15 mouse cellular contexts compared by ENCODE assay signal in the genomic region with DNA sequence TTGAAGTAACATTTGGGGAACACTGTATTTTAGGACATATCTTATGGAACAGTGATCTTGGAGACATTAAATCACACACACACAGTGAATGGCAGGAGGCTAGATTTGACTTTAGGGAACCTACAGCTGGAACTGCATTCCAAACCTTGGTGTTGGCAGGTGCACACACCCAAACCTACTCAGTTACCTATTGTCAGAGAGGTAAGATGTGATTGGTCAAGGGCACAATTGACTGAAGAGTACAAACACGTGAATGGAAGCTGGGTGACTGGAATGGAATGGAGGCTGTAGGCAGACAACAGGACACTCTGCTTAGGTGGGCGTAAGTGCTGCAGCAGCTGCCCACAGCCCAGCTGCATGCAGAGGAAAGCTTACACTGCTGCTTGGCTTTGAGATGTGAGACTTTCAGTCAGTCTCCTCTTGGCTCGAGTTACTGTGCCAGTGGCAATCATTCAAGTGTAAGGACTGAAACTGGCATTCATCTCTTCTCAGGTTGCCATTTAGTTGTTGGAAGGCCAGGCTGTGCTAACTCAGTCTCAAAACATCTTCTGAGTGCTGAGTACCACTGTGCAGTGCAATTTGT.
DNase-seq lines count a peak whose midpoint lies in the region; ATAC-seq lines count a peak whose summit lies in the region.
"Had no signal": no experiment of that assay in that cellular context is flagged by ENCODE, and none has a peak within 500 bp of the region (broad histone marks: within the 10 kb centered on the region; RNA-seq: fewer than 3 reads in every experiment).

No protein-coding gene starts in this region.

- no peaks in the 10 kb centered on the region for H3K27me3 ChIP-seq in midbrain, embryonic 11.5 days (ENCODE audit: control insufficient read depth, insufficient read depth, low read length)
- H3K27me3 ChIP-seq: limb, embryonic 12.5 days; lung, embryonic 15.5 days; neural tube, embryonic 12.5 days had no signal

- H3K4me3 ChIP-seq in midbrain, embryonic 11.5 days (ENCODE audit: low read depth, low read length): no peak overlapping the region
- H3K4me3 ChIP-seq: limb, embryonic 12.5 days; lung, embryonic 15.5 days; midbrain, embryonic 10.5 days; neural tube, embryonic 12.5 days had no signal

- no peak for ATAC-seq in midbrain, embryonic 11.5 days (ENCODE audit: low FRiP score)
- ATAC-seq in inflammation-experienced regulatory T-cells, adult 6 months: no peak

- H3K4me2 ChIP-seq in midbrain, embryonic 11.5 days: no peak overlapping the region
- H3K4me2 ChIP-seq: limb, embryonic 12.5 days; lung, embryonic 15.5 days; neural tube, embryonic 12.5 days had no signal

- no peaks in the 10 kb centered on the region for H3K9me3 ChIP-seq in midbrain, embryonic 11.5 days (ENCODE audit: control insufficient read depth, low read length)
- H3K9me3 ChIP-seq: limb, embryonic 12.5 days; lung, embryonic 15.5 days; midbrain, embryonic 10.5 days; neural tube, embryonic 12.5 days had no signal

- DNase-seq in frontal cortex, adult 2 months (ENCODE audit: extremely low spot score in 1 of 2, low spot score in 1 of 2): peak; percentile 61 to 62
- DNase-seq in frontal cortex, postnatal 10 days (ENCODE audit: low spot score in 2 of 2): no peak
- peak; percentile 70 for DNase-seq in right cerebral cortex, adult 18-20 months
- no peak for DNase-seq in right cerebral cortex, postnatal 4 days
- DNase-seq in fat pad, adult 2 months (ENCODE audit: extremely low read depth, low read depth, low spot score): peak; percentile 16
- no peak for DNase-seq in midbrain, embryonic 11.5 days (ENCODE audit: low spot score, missing footprints)
- DNase-seq in urinary bladder, postnatal 4 days (ENCODE audit: low spot score in 2 of 2): no peak
- DNase-seq: adrenal gland, postnatal 10 days; B cell, adult 2 months; kidney, adult 9 months had no signal

- no peaks in the 10 kb centered on the region for H3K36me3 ChIP-seq in midbrain, embryonic 11.5 days (ENCODE audit: control insufficient read depth, insufficient read depth, low read length)
- H3K36me3 ChIP-seq: limb, embryonic 12.5 days; lung, embryonic 15.5 days; midbrain, embryonic 10.5 days; neural tube, embryonic 12.5 days had no signal

- H3K4me1 ChIP-seq in midbrain, embryonic 11.5 days (ENCODE audit: control insufficient read depth, insufficient read depth, low read length): no peaks in the 10 kb centered on the region
- H3K4me1 ChIP-seq: limb, embryonic 12.5 days; lung, embryonic 15.5 days; midbrain, embryonic 10.5 days; neural tube, embryonic 12.5 days had no signal

- 67% methylated on average over 3 of the region's 3 CpGs for WGBS in midbrain, embryonic 11.5 days

- H3K27ac ChIP-seq in midbrain, embryonic 11.5 days (ENCODE audit: low read depth, low read length): no peak overlapping the region
- H3K27ac ChIP-seq: limb, embryonic 12.5 days; lung, embryonic 15.5 days; midbrain, embryonic 10.5 days; neural tube, embryonic 12.5 days had no signal

- no peak overlapping the region for H3K9ac ChIP-seq in midbrain, embryonic 11.5 days (ENCODE audit: low read length)
- H3K9ac ChIP-seq: limb, embryonic 12.5 days; lung, embryonic 15.5 days; neural tube, embryonic 12.5 days had no signal

Comparison
In these comparisons a context has a peak if more than half of its experiments do, and no peak if none do; other contexts are left out.
1. DNase-seq: peak in frontal cortex, adult 2 months (2 of 2), right cerebral cortex, adult 18-20 months (single experiment) and fat pad, adult 2 months (single experiment); none in frontal cortex, postnatal 10 days (0 of 2), right cerebral cortex, postnatal 4 days (single experiment), midbrain, embryonic 11.5 days (single experiment) and urinary bladder, postnatal 4 days (0 of 2).